Mouse (Mus musculus): ENCODE data around the gene Hapln4. TPM values are rescaled to one million over a fixed set of nuclear protein-coding genes. Genes with fewer than 3 reads are reported as not detected.

The Hapln4 gene
- polyA plus RNA-seq (2015; fragmentation: Nextera tagmentation; extraction: Ambion mirVana), result not detected in 2 replicates

GRCm38 (mm10) chr8:70083285-70083684 lies at the start of gene Hapln4:
Gene Hapln4 (plus strand): TSS chr8:70083457.
- no peaks in the 10 kb centered on the region for H3K36me3 ChIP-seq (ENCODE audit: insufficient read depth, low read length)
- H3K9me3 ChIP-seq (ENCODE audit: low read length), result no peaks in the 10 kb centered on the region
- H3K4me2 ChIP-seq (replicated peaks; ENCODE audit: low read depth, low read length), result peak within 1 kb of the TSS; percentile 48
- no peak within 1 kb of the TSS for H3K9ac ChIP-seq (replicated peaks; ENCODE audit: low read depth)
- peak within 1 kb of the TSS; percentile 17 for H3K4me3 ChIP-seq (ENCODE audit: low read depth, low read length)
- peak; percentile 49 for DNase-seq (ENCODE audit: low spot score)
- no peaks in the 10 kb centered on the region; the same call in 1 of the 2 replicates for H3K4me1 ChIP-seq (ENCODE audit: insufficient read depth, low read depth, low read length)
- TF ChIP-seq EP300 (IDR thresholded peaks at IDR 0.05) (no peak), CTCF (IDR thresholded peaks at IDR 0.05) (0 out of 2 replicates have a peak, but pooled peaks have one; percentile 2)
- peaks cover 52% of the 10 kb centered on the region for H3K27me3 ChIP-seq (replicated peaks; ENCODE audit: insufficient read depth, low read length)
- WGBS, result 2% methylated on average over 25 of the region's 26 CpGs
- no peak within 1 kb of the TSS for H3K27ac ChIP-seq (ENCODE audit: low read length)
- no peak for ATAC-seq

- H3K36me3 ChIP-seq (ENCODE audit: insufficient read depth, low read length), result 0 out of 2 replicates have a peak, but pooled peaks cover 5% of the 10 kb centered on the region
- 97% methylated on average over 1 of the region's 1 CpGs for WGBS
These were observed 45.3 kb upstream of the Hapln4 start for GRCm38 (mm10) chr8:70037994-70038393.

GRCm38 (mm10) chr8:70041885-70042546 lies 41.2 kb upstream of the Hapln4 start:
- DNase-seq (ENCODE audit: low spot score) (peak; percentile 26), ATAC-seq (peak; percentile 43)
- Histone ChIP-seq H3K4me1 (ENCODE audit: insufficient read depth, low read depth, low read length) (peaks cover 7% of the 10 kb centered on the region; the same call in 1 of the 2 replicates), H3K9ac (replicated peaks; ENCODE audit: low read depth) (peak overlapping the region; percentile 98), H3K27ac (ENCODE audit: low read length) (peak overlapping the region; percentile 79), H3K4me2 (replicated peaks; ENCODE audit: low read depth, low read length) (peak overlapping the region; percentile 78), H3K4me3 (ENCODE audit: low read depth, low read length) (peak overlapping the region; percentile 96), H3K36me3 (ENCODE audit: insufficient read depth, low read length) (no peaks in the 10 kb centered on the region), H3K27me3 (replicated peaks; ENCODE audit: insufficient read depth, low read length) (no peaks in the 10 kb centered on the region), H3K9me3 (ENCODE audit: low read length) (no peaks in the 10 kb centered on the region)
- under 1% methylated on average over 47 of the region's 47 CpGs for WGBS
- TF ChIP-seq CTCF (IDR thresholded peaks at IDR 0.05) (no peak), EP300 (IDR thresholded peaks at IDR 0.05) (no peak)

More at GRCm38 (mm10) chr8:70037994-70038393, 45.3 kb upstream of the Hapln4 start:
- Histone ChIP-seq H3K27me3 (replicated peaks; ENCODE audit: insufficient read depth, low read length) (no peaks in the 10 kb centered on the region), H3K4me1 (ENCODE audit: insufficient read depth, low read depth, low read length) (0 out of 2 replicates have a peak, but pooled peaks cover 2% of the 10 kb centered on the region), H3K9me3 (ENCODE audit: low read length) (no peaks in the 10 kb centered on the region), H3K4me3 (ENCODE audit: low read depth, low read length) (no peak overlapping the region), H3K9ac (replicated peaks; ENCODE audit: low read depth) (no peak overlapping the region), H3K27ac (ENCODE audit: low read length) (no peak overlapping the region), H3K4me2 (replicated peaks; ENCODE audit: low read depth, low read length) (no peak overlapping the region)
- ATAC-seq (no peak), DNase-seq (ENCODE audit: low spot score) (no peak)
- TF ChIP-seq CTCF (IDR thresholded peaks at IDR 0.05), result no peak
- no peak for TF ChIP-seq EP300 (IDR thresholded peaks at IDR 0.05)

GRCm38 (mm10) chr8:70042583-70043455 lies 40.4 kb upstream of the Hapln4 start, which contains the start of the genes Mau2 and Sugp1:
Gene Mau2 (minus strand): TSS chr8:70042734.
Gene Sugp1 (plus strand): TSS chr8:70042813.
- H3K36me3 ChIP-seq (ENCODE audit: insufficient read depth, low read length), result no peaks in the 10 kb centered on the region
- H3K9ac ChIP-seq (replicated peaks; ENCODE audit: low read depth), result peak within 1 kb of the TSS; percentile 98
- H3K4me2 ChIP-seq (replicated peaks; ENCODE audit: low read depth, low read length), result peak within 1 kb of the TSS; percentile 78
- peak within 1 kb of the TSS; percentile 79 for H3K27ac ChIP-seq (ENCODE audit: low read length)
- DNase-seq (ENCODE audit: low spot score) (peak; percentile 97), ATAC-seq (peak; percentile 97)
- H3K4me1 ChIP-seq (ENCODE audit: insufficient read depth, low read depth, low read length), result peaks cover 7% of the 10 kb centered on the region; the same call in 1 of the 2 replicates
- H3K4me3 ChIP-seq (ENCODE audit: low read depth, low read length), result peak within 1 kb of the TSS; percentile 96
- TF ChIP-seq EP300 (IDR thresholded peaks at IDR 0.05) (peak; percentile 84), CTCF (IDR thresholded peaks at IDR 0.05) (no peak)
- under 1% methylated on average over 65 of the region's 65 CpGs for WGBS
- no peaks in the 10 kb centered on the region for H3K9me3 ChIP-seq (ENCODE audit: low read length)
- H3K27me3 ChIP-seq (replicated peaks; ENCODE audit: insufficient read depth, low read length), result no peaks in the 10 kb centered on the region

DNA sequence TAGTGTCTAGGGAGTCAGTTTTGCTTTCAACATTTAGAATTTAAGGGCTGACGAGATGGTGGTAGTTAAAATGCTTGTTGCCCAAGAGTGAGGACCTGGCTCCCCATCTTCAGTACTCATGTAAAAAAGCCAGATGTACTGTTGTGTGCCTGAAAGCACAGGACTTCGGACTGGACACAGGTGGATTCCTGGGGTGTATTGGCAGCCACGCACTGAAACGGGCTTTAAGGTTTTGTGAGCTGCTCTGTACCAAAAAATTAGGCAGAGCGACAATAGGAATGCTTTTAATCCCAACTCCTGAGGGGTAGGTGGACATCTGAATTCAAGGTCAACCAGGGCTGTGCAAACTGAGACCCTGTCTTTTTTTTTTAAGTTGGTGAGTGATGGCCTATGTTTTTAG lies 39.3 kb upstream of the Hapln4 start:
- Histone ChIP-seq H3K9me3 (ENCODE audit: low read length) (no peaks in the 10 kb centered on the region), H3K4me1 (ENCODE audit: insufficient read depth, low read depth, low read length) (peaks cover 7% of the 10 kb centered on the region; the same call in 1 of the 2 replicates), H3K27me3 (replicated peaks; ENCODE audit: insufficient read depth, low read length) (no peaks in the 10 kb centered on the region), H3K36me3 (ENCODE audit: insufficient read depth, low read length) (no peaks in the 10 kb centered on the region), H3K27ac (ENCODE audit: low read length) (no peak overlapping the region), H3K4me2 (replicated peaks; ENCODE audit: low read depth, low read length) (peak overlapping the region; percentile 78; the same call in 1 of the 2 replicates), H3K4me3 (ENCODE audit: low read depth, low read length) (no peak overlapping the region), H3K9ac (replicated peaks; ENCODE audit: low read depth) (no peak overlapping the region)
- WGBS, result 87% methylated on average over 5 of the region's 5 CpGs
- TF ChIP-seq EP300 (IDR thresholded peaks at IDR 0.05) (no peak), CTCF (IDR thresholded peaks at IDR 0.05) (no peak)
- no peak for ATAC-seq
- DNase-seq (ENCODE audit: low spot score), result no peak

- no peak for DNase-seq (ENCODE audit: low spot score)
- no peak for ATAC-seq
- no peak for TF ChIP-seq EP300 (IDR thresholded peaks at IDR 0.05)
- TF ChIP-seq CTCF (IDR thresholded peaks at IDR 0.05), result no peak
- Histone ChIP-seq H3K4me3 (ENCODE audit: low read depth, low read length) (no peak overlapping the region), H3K27ac (ENCODE audit: low read length) (no peak overlapping the region), H3K36me3 (ENCODE audit: insufficient read depth, low read length) (peaks cover 9% of the 10 kb centered on the region; the same call in 1 of the 2 replicates), H3K4me2 (replicated peaks; ENCODE audit: low read depth, low read length) (no peak overlapping the region), H3K4me1 (ENCODE audit: insufficient read depth, low read depth, low read length) (no peaks in the 10 kb centered on the region), H3K27me3 (replicated peaks; ENCODE audit: insufficient read depth, low read length) (no peaks in the 10 kb centered on the region), H3K9me3 (ENCODE audit: low read length) (no peaks in the 10 kb centered on the region), H3K9ac (replicated peaks; ENCODE audit: low read depth) (no peak overlapping the region)
These were observed 33.6 kb upstream of the Hapln4 start for GRCm38 (mm10) chr8:70049662-70050061.

Data from lung, postnatal 0 days (tissue).